Mouse (Mus musculus) bone marrow, adult 2 months (tissue): Measurements from ENCODE around the gene Reep3. TPM values are rescaled to one million over a fixed set of nuclear protein-coding genes. Genes with fewer than 3 reads are reported as not detected.
"Not testable (repeated sequence)": the region's sequence is repeated elsewhere in the genome, so short reads cannot be mapped to it uniquely, and the experiment has no call there.

ENCODE experiments used
- H3K27ac ChIP-seq: fragments of 200-500 bp; 2 replicates; pipeline ENCODE4 v1.5.1; 2012; ENCODE audit warnings: low read depth, mild to moderate bottlenecking, control low read depth, inconsistent platforms, low read length; ENCODE audit not compliant: control insufficient read depth, poor library complexity, insufficient read depth
- H3K4me1 ChIP-seq: fragments of 200-500 bp; 2 replicates; pipeline ENCODE4 v1.6.1; 2011; ENCODE audit warnings: low read length; ENCODE audit not compliant: control insufficient read depth, insufficient read depth
- H3K4me3 ChIP-seq: fragments of 200-500 bp; replicated peaks from 2 replicates; pipeline ENCODE3; 2011; ENCODE audit warnings: mild to moderate bottlenecking, low read depth, low read length, control low read depth; ENCODE audit not compliant: control insufficient read depth
- CTCF ChIP-seq: fragments of 200-500 bp; IDR thresholded peaks from 2 replicates; pipeline ENCODE4 v1.5.1; 2011; ENCODE audit warnings: low read length, control low read depth; ENCODE audit not compliant: control insufficient read depth, insufficient read depth
- POLR2A ChIP-seq: fragments of 200-500 bp; IDR thresholded peaks from 2 replicates; pipeline ENCODE4 v1.6.1; 2011; ENCODE audit warnings: low read depth, mild to moderate bottlenecking, control low read depth, low read length, borderline replicate concordance; ENCODE audit not compliant: control insufficient read depth
- WGBS: fragments of 180-500 bp; shearing (Covaris S2); methylation state at CpG from one replicate; pipeline ENCODE4 v1.1.7; 2018; 5-methylcytosine and 5-hydroxymethylcytosine counted together
- polyA plus RNA-seq: library from polyadenylated mRNA; stranded (reverse); fragments of >200 nt; gene quantifications from 2 replicates; pipeline ENCODE4 v1.2.4, GENCODE M21; 2011; ENCODE audit warnings: low replicate concordance; ENCODE audit not compliant: missing spikeins, insufficient read depth, insufficient read length

Gene Reep3
- polyA plus RNA-seq, 1 experiment = 10.8 TPM

DNA sequence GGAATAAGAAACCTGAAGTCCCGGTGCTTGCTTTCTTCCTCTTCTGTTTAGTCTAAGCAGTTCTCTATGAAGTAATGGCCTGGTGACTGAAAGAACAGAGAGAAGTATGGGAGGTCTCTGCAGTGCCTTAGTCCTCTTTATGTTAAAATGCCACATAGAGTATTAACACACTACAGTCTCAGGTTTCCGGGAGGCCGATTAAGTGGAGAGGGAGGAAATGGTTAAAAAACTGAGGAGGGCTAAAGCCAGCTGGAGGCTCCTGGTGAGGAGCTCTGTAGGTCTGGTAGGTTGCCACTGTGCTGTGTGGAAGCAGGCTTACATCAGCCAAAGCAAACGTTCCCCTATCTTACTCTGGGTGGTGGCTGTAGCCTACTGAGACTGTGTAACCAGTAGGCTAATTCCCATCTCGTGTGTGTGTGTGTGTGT is 18.9 kb upstream of the Reep3 start:
- Histone ChIP-seq H3K27ac (no peak overlapping the region), H3K4me1 (peaks cover 2% of the 10 kb centered on the region), H3K4me3 (no peak overlapping the region)
- TF ChIP-seq POLR2A (no peak), CTCF (no peak)
- WGBS = 9% methylated on average over 5 of the region's 5 CpGs

DNA sequence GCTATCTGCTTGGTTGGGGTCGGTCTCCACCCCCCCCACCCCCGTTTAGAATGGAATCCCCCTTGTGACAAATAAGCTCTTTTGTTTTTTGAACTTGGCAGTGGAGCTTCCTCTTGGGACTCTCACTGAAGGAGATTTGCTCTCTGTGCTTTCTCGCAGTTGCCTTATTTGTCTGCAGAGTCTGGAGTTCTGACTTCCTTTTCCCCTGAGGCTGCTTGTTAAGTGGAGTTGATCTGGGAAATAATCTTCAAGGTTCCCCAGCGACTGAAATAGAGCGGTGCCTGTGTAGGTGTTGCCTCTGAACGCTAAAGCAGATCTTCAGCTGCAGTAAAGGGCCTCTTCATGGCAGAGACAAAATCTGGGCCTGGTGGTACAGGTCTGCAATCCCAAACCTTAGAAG is 18.4 kb upstream of the Reep3 start:
- no peak overlapping the region for H3K27ac ChIP-seq
- TF ChIP-seq CTCF (no peak), POLR2A (no peak)
- no peak overlapping the region for H3K4me3 ChIP-seq
- 16% methylated on average over 6 of the region's 6 CpGs for WGBS
- peaks cover 2% of the 10 kb centered on the region for H3K4me1 ChIP-seq

DNA sequence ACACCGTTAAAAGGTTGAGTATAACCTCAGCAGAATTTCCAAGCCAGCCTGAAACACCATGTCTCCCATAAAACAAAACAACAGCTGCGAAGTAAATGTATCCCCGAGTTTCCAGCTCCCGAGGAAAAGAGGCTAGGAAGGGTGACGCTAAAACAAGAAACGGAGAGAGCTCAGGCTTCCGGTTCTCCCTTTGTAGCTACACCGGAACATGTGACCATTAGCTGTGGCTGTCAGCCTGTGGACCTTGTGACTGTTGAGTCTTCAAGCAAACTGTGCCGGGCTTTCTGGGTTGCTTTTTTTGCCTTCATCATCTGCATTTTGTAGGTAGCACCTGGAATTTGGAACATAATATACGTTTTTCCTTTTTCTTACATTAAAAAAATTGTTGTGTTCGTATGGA is 17.1 kb upstream of the Reep3 start:
- no peak overlapping the region for H3K4me3 ChIP-seq
- WGBS = 83% methylated on average over 11 of the region's 11 CpGs
- TF ChIP-seq CTCF (no peak), POLR2A (no peak)
- peaks cover 2% of the 10 kb centered on the region for H3K4me1 ChIP-seq
- H3K27ac ChIP-seq = no peak overlapping the region

DNA sequence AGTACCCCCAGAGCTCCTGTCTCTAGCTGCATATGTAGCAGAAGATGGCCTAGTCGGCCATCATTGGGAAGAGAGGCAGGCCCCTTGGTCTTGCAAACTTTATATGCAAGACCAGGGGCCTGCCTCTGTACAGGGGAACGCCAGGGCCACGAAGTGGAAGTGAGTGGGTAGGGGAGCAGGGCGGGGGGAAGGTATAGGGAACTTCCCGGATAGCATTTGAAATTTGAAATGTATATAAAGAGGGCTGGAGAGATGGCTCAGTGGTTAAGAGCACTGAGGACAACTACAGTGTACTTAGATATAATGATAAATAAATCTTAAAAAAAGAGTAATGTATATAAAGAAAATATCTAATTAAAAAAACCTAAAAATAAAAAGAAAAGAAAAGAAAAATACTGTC is 16.2 kb upstream of the Reep3 start:
- not testable (repeated sequence) for H3K27ac ChIP-seq, H3K4me1 ChIP-seq, H3K4me3 ChIP-seq
- WGBS = 35% methylated on average over 5 of the region's 5 CpGs

DNA sequence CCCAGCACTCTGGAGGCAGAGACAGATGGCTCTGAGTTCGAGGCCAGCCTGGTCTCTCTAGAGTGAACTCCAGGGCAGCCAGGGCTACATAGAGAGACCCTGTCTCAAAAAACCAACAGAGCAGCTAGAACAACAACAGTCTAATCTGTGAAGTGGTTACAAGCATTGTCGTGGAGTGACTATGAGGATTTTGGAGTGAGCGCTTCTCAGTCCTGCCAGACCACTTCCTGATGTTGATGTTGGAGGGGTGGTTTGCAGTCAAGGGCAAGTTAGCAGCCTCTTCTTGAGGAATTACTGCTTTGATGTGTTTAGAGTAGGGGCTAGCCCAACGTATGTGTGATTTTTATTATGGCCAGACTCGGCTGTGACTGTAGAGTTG is 15.0 kb upstream of the Reep3 start:
- H3K4me1 ChIP-seq = peaks cover 2% of the 10 kb centered on the region
- no peak overlapping the region for H3K27ac ChIP-seq
- TF ChIP-seq POLR2A (no peak), CTCF (no peak)
- 28% methylated on average over 5 of the region's 5 CpGs for WGBS
- no peak overlapping the region for H3K4me3 ChIP-seq

DNA sequence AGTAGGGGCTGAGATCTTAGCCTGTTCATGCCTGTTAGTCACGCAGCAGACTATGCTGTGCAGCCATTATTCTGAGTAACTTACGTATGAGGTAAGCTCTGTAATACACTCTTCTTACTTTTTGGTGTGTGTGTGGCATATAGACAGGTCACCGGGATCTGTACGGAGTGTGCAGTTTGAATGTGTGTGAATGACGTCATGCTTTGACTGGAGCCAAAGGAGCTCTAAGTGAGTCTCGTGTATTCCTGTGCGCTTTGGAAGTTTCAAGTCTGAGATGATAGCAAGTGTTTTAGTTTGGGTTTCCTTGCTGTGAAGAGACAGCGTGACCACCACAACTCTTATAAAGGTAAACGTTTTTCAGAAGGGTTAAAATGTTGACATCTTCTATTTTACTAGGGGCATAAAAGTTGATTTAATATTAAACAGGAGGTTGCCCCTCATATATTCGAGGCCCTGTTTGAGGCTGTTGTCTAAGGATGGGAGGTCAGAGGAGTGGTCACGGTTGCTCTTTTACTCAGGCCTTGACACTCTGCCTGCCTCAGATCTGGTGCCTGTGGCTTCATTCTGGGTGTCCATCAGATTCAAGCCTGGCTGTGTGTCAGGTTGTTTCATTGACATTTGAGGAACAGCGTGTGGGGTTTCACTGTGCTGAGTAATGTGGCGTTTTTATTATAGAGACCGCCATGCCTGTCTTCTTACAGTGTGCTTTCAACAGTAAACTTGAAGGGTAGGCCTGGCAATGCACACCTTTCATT is 14.5 kb upstream of the Reep3 start:
- Histone ChIP-seq H3K4me1 (peaks cover 2% of the 10 kb centered on the region), H3K27ac (no peak overlapping the region)
- WGBS = 79% methylated on average over 14 of the region's 14 CpGs

DNA sequence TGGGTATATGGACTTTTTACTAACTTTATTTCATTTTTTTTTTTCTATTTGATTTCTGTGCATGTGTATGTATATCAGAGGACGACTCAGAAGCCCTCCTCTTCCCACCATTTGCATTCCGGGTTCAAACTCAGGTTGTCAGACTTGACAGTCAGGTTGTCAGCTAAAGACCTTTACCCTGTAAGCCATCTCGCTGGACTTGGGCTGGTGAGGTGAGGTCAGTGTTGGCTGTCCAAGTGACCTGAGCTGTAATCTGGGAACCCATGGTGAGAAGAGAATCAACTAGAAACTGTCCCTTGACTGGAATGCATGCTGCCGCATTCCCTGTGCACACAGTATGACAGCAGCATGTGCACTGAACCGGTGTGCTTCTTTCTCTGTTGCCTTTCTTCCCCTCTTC is 12.9 kb upstream of the Reep3 start:
- Histone ChIP-seq H3K4me1 (peaks cover 5% of the 10 kb centered on the region), H3K27ac (no peak overlapping the region), H3K4me3 (no peak overlapping the region)
- TF ChIP-seq CTCF = no peak
- TF ChIP-seq POLR2A = no peak
- 92% methylated on average over 5 of the region's 5 CpGs for WGBS

More for the DNA sequence above, 14.5 kb upstream of the Reep3 start:
- TF ChIP-seq CTCF (no peak), POLR2A (no peak)
- no peak overlapping the region for H3K4me3 ChIP-seq

DNA sequence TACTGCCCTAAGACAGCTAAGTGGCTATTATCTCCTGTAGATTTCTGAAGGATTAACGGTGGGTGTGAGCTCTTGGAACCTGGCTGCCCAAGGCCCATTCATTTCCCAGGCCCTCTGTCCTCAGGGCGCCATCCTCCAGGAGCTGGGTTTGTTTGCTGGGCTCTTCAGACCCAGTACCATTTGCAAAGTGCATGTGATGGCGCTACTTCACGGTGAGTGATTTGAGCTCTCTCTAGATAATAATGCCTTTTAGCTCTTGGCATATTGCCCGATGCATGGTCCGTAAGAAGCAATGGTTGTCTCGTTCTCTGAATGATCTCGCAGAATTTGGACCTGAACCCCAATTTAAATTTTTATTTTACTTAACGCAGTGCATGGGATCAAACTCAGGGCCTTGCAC is 11.4 kb upstream of the Reep3 start:
- 86% methylated on average over 9 of the region's 9 CpGs for WGBS
- peaks cover 5% of the 10 kb centered on the region for H3K4me1 ChIP-seq
- no peak overlapping the region for H3K27ac ChIP-seq
- TF ChIP-seq CTCF (no peak), POLR2A (no peak)
- H3K4me3 ChIP-seq = no peak overlapping the region
